Mouse (Mus musculus) 3T3-L1 (cell line): ENCODE results near the gene Rhou.

Experiments used
- DNase-seq: peaks from one replicate; pipeline ENCODE4 v3.0.0-alpha.2; 2015; ENCODE audit warnings: low read depth, low spot score

The Rhou gene

GRCm38 (mm10) chr8:123692165-123692962 lies 38.6 kb downstream of the Rhou start:
- peak; percentile 90 for DNase-seq

GRCm38 (mm10) chr8:123696167-123696566 lies 42.4 kb downstream of the Rhou start:
- DNase-seq = no peak

- DNase-seq = no peak
These were observed 43.6 kb downstream of the Rhou start for GRCm38 (mm10) chr8:123697329-123697728.

GRCm38 (mm10) chr8:123700399-123701070 lies 46.8 kb downstream of the Rhou start:
- DNase-seq = no peak

- peak; percentile 55 for DNase-seq
These were observed 48.3 kb downstream of the Rhou start for GRCm38 (mm10) chr8:123701952-123702587.

GRCm38 (mm10) chr8:123705376-123705775 lies 51.6 kb downstream of the Rhou start:
- no peak for DNase-seq

GRCm38 (mm10) chr8:123707137-123707536 lies 53.4 kb downstream of the Rhou start:
- DNase-seq = no peak

DNA sequence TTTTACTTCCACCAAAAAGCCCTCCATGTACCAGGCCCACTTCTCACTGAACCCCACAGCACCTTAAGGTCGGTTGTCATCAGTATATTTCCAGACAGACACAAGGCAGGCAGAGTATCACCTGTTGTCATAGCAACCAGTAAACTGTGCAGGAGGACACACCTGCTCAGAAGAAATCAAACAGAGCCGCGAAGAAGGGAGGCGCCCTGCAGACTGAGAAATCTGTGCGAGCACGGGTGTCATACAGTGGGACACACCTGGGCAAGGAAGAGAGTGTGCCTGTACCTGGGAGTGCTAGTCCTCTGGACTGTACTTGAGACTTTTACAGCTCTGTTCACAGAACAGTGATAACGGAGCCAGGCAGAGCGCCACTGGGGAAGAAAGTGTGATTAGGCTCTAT lies 55.0 kb downstream of the Rhou start:
- no peak for DNase-seq

DNA sequence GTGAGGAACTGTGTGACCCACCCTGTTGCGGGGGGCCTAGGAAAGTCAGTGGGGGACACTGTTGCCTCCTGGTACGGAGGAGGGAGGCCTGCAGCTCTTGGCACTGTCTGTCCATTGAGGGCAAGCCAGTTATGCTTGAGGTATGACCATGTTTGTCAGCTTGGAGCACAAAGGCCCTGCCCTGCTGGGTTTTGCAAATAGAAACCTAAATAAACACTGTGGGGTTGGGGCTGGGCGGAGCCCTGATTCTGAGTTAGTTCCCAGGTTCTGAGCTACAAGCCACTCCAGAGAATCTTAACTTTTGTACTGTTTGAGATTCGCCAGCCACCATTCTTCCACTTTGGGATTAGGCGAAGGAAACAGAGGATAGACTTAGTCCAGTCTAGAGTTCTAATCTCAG lies 56.6 kb downstream of the Rhou start:
- DNase-seq = peak; percentile 31
